Mouse (Mus musculus) telencephalon, adult 2 months (tissue): Measurements from ENCODE around the gene Zkscan4.
A peak's percentile ranks its signal among the peaks of the same experiment; 100 is the strongest.
"Not testable (repeated sequence)": the region's sequence is repeated elsewhere in the genome, so short reads cannot be mapped to it uniquely, and the experiment has no call there.

ENCODE experiments used
- DNase-seq: peaks from one replicate; pipeline ENCODE4 v3.0.0-alpha.2; 2011; ENCODE audit warnings: low read depth, low spot score

Zkscan4 gene

DNA sequence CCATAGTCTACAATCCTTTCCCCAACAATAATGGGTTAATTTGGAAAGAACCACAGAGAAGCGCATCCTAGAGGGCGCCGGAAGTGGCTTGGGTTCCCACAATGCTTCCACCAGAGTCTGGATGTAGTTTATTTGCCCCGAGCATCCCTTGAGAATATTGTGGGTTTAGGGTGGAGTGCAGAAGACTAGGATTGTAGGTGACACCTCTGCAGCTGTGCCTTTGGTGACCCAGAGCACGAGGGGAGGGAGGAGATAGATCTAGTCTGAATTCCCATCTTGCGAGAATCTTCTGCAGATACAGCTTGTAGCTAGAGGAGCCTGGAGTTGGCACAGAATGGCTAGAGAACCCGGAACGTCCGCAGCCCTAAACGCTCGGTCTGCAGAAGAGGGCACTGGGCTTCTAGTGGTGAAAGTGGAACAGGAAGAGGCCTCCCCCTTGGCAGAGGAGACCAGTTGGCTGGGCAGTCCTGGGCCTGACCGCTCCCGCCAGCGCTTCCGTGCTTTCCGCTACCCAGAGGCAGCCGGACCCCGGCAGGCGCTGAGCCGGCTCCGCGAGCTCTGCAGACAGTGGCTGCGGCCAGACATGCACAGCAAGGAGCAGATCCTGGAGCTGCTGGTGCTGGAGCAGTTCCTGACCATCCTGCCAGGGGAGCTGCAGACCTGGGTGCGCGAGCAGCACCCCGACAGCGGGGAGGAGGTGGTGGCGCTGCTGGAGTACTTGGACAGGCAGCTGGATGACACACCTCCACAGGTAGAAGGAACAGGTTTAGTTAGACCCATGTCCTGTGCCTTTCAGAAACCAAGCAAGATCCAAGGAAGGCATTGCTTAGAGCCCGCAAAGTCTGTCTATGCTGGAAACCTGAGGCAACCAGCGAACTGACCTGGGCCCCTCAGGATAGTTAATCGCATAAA lies at the start of gene Zkscan4, which contains the start of gene Gm10065:
Gene Zkscan4 (plus strand): TSS at position 149 of the 912 bp plus-strand sequence.
Gene Gm10065 (minus strand): TSS at position 683 of the 912 bp plus-strand sequence.
- peak; percentile 80 for DNase-seq

DNA sequence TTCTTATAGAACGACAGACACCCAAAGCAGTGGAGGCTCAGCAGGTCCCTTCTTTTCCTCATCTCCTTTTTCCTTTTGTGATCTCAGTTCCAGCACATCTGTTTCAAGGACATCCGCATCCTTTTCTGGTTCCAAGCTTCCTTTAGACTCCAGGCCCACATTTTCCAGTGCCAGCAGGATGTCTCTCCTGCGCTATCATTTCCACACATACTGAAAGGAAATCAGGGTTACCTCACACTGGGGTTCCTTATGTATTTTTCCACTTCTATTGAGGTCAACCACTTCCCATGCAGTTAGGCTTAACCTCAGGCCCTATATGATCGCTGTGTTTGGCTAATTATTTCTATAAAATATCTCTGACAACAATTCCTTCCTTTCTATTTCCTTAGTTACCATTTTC lies 43.2 kb upstream of the Zkscan4 start:
- DNase-seq = no peak

DNA sequence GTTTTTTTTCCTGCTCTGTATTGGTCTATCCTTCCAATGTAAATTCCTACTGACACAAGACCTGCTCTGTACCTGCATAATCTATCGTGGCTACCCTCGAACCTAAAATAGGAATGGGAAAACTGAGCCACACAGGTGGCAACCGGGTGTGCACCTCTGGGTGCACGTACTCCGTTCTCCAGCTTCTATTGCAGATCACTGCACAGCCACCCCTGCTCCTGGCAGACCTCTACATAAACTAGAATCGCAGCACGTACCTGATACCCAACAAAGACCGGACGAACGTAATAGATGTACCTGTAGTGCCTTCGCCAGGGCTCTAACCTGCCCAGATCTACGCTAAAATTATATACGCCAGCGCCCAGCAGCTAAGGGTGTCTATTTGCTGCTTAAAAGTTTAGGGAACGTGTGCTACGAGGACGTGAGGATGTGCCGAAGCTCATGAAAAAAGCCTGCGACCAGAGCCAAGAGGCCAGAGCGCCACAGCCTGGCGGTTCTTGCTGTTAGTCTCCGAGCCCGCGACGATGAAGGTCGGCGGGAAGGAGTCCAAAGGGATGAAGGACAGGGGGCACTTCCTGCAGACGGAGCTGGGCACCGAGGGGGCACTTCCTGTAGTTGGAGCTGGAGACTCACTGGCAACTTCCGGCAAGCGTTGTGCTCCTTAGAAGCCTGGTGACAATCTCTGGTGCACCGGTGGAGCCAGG lies 38.1 kb upstream of the Zkscan4 start, which contains the start of gene Pgbd1:
Gene Pgbd1 (minus strand): TSS at position 556 of the 704 bp plus-strand sequence.
- peak; percentile 82 for DNase-seq

DNA sequence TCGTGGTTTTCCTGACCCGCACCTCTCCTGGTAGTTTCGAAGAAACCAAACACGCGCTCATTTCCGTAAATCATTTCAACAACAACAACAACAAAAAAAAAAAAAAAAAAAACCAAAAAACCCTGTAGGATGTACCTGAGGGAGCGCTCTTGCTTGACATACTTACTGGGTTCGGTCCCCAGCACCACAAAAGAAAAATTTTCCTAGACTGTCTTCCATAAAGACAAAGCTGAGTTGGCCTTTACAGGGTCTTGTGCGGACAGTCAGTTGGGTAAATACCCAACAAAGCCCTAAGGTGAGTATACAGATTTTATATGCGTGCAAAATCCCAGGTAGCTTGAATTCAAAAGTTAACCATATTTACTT lies 37.5 kb upstream of the Zkscan4 start:
- DNase-seq = no peak

DNA sequence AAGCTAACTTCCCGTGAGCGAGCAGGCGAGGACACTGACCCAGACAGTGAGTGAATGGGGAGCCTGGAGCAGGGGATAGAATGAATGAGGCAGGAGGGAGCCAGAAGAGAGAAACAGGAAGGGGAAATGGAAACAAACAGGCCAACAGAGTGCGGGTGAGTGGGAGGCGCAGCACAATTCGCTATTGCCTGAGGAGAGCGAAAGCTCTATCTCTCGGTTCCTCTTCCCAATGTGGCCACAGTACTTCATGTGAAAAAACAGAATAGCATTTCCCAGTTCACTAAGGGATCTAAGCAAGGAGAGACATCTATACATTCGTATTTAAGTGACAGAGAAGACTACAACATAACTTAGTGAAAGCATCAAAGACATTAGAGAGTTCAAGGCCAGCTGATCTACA lies 31.9 kb upstream of the Zkscan4 start:
- DNase-seq = no peak

DNA sequence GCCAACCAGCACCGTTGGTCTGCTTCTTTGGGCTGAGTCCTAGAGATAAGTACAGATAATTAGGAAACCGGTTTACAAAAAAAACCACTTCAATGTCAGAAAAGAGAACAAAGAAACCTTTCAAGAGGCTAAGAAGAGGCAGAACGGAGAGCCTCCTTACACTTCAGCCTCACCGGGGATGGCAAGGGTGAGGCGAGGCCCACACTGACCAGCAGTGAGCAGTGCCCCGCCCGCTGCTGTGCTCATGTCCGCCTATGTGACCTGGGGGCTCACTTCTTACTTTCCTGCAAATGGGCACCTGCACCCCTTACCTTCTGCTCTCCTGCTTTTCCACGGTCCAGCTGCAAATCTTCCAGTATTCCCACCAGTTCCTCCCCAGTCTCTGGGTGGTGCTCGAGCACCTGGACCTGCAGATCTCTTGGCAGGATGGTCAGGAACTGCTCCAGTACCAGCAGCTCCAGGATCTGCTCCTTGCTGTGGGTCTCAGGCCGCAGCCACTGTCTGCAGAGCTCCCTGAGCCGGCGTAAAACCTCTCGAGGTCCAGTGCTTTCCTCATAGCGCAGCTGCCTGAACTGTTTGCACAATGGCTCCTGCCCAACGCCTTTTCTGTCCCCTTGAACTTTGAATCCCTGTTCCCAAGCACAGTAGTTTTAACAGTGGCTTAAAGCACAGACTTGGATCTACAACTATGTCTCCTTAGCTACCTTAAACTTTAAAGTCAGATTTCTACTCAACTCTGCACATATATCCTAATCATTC lies 30.7 kb upstream of the Zkscan4 start:
- no peak for DNase-seq

DNA sequence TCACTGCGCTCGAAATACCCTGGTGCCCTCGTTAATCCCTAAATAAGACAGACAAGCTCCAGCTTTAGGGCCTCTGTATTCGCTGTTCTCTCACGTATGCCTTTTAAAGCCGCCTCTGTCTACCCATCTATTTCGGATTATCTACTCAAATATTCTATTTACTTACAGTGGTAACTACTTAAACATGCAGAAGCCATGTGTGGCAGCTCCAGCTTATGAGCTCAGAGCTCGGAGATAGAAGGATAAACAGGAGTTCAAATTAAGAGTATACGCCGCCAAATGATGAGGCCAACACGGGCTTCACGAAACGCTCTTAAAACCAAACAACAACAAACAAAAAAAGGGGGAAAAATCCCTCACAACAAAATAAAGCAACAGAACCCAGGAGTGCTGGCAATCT lies 25.7 kb upstream of the Zkscan4 start:
- DNase-seq = no peak

DNA sequence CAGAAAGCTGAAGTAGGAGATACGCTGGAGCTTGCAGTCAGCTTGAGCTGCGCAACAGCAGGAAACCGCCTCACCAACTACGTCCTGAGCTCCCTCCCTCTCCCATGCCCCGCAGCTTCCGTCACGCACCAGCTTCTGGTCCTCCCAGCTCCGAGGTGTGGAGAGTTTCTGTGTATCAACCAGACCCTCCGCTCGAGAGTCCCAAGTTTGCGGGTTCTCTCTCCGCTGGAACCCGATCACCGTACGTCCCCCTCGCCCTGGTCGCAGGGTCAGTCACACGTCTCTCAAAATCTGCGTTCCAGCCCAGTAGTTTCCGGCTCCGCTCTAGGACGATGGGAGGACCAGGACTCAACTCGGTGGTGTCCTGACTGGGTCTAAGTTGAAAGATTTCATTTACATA lies 25.3 kb upstream of the Zkscan4 start, which contains the start of gene Zscan26:
Gene Zscan26 (minus strand): TSS at position 282 of the 400 bp plus-strand sequence.
- DNase-seq = peak; percentile 88

DNA sequence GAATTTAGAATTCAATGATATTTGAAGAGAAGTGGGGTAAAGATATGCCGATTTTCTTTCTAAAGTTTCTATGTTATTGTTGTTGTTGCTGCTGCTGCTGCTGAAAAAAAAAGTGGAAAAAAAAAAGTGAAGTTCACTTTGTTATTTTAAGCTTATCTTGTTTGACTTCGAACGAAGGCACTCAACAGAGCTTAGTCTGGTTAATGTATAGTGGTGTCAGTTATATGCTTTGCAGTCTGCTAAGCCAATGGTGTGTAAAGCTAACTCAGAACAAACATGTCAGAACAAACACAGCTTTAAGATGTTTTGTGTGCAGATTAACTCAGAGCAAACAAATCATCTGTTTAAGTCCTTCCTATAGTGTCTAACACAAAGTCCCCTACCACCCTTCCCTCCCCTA lies 24.6 kb upstream of the Zkscan4 start:
- no peak for DNase-seq

DNA sequence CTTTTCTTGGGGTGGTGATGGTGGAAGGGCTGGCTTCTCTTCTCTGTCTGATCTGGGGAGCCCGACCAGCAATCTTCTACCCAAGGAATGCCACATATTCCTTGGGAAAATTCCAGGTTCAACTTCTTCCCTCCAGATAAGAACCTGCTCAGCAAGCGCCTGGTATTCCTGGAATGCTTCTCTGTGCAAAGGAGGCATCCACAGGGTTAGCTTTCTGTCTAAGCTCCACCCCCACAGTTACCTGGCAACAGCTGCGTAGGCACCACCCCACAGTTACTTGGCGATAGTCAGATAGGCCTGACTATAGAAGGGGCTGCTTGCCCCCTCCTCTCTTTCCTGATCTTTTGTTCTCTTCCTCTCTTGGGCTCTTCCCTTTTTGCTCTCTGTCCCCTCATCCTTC lies 22.4 kb upstream of the Zkscan4 start:
- no peak for DNase-seq

DNA sequence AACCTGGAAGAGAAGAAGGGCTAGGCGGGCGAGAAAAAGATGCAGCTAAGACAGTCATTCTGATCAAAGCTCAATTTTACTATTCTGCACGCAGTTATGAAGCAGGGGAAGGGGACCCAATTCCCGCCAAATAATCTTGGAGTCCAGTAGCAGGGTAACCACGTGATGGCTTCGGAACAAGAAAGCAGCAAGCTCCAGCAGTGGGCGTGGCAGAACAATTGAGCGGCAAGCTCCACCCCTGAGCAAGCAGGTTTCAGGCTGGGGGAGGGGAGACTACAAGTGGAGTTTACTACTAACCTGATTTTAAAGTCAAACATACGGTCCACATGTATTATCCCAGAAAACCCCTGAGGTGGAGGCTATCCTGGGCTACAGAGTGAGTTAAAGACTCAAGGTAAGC lies 16.2 kb upstream of the Zkscan4 start:
- DNase-seq = not testable (repeated sequence)

DNA sequence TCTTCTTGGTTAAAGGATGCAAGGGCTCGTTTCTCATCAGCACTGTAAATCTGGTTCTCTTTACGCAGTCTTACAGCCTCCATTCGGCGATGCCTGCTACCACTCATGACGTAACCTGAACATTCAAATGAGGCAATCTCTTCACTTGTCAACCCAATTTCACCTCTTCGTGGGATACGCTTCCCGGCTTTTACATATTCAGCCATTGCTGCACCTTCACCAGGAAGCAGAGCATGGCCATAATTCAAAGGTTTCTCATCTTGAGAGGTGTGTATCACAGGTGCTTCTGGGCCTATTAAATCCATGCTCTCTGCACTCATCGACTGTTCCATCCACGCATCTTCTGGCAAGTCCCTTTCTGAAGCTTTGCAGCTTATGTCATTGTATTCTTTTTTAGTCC lies 11.4 kb upstream of the Zkscan4 start:
- DNase-seq = no peak

DNA sequence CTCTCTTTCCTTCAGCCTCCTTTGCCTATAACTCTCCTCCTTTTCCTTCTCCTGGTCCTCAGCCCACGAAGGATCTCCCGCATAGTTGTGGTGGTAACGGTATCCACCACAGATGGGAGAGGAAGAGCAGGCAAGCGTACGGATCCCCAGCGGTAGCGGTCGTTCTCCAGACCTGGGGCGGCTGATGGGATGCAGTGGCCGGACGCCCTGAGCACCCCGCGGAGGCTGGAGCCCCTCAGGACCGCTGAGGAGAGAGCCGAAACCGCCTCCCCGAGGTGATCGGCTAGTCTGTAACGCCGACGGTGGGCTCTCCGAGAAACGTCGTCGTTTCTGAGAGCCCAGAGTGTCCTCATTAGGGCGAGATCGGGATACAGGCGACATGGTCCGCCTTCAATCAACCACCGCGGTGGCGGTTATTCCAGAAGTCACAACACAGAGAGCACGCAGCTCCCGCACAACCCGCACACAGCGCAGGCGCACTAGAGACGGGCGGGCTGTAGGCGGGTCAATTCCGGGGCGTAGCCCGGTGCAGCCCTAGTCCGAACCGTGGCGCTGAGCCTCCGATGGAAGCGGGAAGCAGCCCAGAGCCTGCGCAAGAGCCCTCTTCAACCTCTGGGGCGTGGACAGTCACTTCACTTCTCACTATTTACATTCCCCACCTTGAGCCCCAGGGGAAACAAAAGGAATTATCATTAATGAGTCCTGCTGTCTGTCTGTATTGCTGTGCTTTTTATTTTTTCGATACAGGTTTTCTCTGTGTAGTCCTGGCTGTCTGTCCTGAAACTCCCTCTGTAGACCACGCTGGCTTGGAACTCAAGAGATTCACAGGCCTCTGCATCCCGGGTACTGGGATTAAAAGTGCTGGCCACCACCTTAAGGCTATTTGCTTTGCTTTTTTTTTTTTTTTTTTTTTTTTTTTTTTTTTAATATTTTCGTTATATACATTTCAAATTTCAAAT lies 10.4 kb upstream of the Zkscan4 start, which contains the start of gene Nkapl:
Gene Nkapl (minus strand): TSS at position 449 of the 959 bp plus-strand sequence.
- DNase-seq = peak; percentile 58

DNA sequence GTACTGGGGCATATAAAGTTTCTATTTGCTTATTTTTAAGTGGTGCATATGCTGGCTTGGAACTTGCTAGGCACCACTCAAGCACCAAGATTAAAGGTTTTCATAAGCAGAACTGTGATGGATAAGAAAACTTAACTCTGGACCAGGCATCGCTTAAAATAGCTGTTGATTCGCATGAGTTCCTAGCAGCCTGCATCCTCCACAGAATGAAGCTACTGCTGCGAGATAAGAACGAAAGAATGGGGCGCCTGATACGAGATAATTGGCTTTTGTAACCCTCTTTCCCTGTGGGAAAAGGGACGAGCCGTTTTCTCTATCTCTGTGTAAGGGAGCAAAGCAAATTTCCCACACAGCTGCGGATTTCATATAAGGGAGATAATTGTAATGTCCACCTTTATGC lies 9.6 kb upstream of the Zkscan4 start:
- no peak for DNase-seq

DNA sequence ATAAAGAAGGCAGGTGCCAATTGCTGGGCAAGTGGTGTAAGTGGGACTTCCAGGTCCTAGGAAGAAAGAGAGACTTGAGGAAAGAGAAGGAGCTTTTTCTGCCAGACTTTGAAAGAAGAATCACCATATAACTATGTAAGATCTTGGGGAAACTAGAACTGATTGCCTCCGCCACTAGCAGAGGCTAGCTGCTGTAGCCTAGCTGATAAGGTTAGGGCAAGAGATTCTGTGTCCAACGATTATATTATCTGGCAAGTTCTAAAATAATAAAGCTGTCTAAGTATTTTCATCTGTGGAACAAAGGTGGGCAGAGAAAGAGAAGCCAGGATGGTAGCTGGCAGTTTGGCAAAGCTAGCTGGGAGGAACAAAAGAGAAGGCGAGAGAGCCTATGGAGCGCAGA lies 6.3 kb upstream of the Zkscan4 start:
- DNase-seq = no peak

DNA sequence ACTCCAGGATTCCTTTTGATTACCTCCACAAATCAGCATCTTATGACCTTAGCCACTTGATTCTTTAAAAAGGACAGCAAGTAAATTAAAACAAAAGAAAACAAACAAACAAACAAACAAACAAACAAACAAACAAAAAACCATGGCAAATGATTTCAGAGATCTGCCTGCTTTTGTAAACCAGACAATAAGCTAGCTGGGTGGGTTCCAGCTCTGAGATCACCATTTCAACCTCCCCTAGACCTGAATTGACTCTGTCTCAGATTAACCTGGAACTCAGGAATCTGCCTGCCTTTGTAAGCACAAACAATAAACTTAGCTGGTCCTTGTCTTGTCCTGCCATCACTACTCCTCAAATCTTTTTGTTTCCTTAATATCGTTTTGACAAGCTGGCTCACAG lies 8.2 kb downstream of the Zkscan4 start:
- no peak for DNase-seq

DNA sequence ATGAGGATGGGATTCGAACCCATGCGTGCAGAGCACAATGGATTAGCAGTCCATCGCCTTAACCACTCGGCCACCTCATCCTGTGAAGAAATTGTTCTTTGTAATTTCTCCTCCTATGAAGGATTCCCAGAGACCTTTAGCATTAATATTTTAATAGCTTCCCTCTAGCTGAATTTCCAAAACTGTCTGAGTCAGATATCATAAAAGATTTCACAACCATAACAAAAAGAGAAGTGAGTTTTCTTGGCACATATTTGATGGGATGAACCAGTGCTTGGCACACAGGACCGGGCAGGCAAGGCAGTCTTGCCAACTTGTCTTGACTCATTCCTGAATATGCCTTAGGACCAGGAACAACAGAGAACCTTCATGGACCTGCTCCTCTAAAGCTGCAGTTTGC lies 14.1 kb downstream of the Zkscan4 start:
- no peak for DNase-seq

DNA sequence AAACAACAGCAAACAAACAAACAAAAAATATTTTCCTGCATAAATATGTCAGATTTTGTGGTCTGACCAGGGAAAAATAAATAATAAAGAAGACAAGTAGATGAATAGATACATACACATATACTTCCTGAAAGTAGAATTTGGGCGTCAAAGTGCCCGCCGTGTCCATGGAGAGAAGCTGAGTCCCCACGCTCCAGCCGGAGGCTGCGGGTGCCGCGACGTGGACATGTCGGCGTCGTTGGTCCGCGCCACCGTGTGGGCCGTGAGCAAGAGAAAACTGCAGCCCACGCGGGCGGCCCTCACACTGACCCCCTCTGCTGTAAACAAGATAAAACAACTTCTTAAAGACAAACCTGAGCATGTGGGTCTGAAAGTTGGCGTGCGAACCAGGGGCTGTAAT lies 16.4 kb downstream of the Zkscan4 start, which contains the start of gene AK157302:
Gene AK157302 (plus strand): TSS at position 144 of the 400 bp plus-strand sequence.
- DNase-seq = no peak

DNA sequence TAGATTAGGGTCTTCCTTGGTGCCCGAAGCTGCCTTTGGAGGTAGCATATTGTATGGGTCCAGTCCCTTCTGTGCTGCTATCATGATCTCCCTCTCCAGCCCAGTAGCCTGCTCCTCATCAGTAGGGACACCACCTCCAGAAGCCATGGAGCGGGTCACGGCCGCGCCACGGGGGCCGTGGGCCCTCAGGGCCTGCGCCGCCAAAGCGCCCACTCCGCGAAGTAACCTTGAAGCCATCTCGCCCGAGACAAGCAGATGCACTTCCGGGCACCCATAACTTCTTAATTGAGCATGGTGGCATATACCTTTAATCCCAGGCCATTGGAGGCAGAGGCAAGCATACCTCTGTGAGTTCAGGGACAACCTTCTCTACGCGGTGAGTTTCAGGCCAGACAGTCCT lies 22.5 kb downstream of the Zkscan4 start, which contains the start of gene Gm11273:
Gene Gm11273 (minus strand): TSS at position 237 of the 400 bp plus-strand sequence.
- not testable (repeated sequence) for DNase-seq

DNA sequence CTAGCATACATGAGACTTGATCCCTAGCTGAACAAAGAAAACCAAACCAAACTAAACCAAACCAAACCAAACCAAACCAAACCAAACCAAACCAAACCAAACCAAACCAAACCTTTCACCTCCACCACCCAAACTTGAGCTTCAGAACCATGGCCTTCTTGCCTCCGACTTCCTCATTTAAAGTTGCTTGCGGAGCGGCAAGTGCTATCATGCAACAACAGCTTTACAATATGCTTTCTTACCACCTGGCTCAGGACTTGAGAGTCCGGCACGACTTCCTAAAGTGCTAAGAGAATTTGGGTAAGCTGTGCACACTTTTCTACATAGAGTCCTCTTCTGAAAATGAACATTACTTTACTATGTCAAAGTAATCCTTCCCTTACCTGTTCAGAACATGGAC lies 23.6 kb downstream of the Zkscan4 start:
- no peak for DNase-seq
